Mouse (Mus musculus) activated CD4-positive, CD25-positive, alpha-beta regulatory T cell, adult 4 months (primary cell): ENCODE data around the gene Nol6. TPM values are rescaled to one million over a fixed set of nuclear protein-coding genes. Genes with fewer than 3 reads are reported as not detected.
"Not testable (repeated sequence)": the region's sequence is repeated elsewhere in the genome, so short reads cannot be mapped to it uniquely, and the experiment has no call there.

ENCODE experiments used
- ATAC-seq: one replicate; pipeline ENCODE4 v1.8.0; 2017
- polyA plus RNA-seq, 2 experiments: library from polyadenylated mRNA; unstranded; fragments of 100-300 nt; shearing (Covaris generic); gene quantifications; one replicate each; pipeline ENCODE4 v1.2.1; 2017

Nol6 gene
- polyA plus RNA-seq, 2 experiments from 2014 or later: 11.8 to 19.0 TPM

DNA sequence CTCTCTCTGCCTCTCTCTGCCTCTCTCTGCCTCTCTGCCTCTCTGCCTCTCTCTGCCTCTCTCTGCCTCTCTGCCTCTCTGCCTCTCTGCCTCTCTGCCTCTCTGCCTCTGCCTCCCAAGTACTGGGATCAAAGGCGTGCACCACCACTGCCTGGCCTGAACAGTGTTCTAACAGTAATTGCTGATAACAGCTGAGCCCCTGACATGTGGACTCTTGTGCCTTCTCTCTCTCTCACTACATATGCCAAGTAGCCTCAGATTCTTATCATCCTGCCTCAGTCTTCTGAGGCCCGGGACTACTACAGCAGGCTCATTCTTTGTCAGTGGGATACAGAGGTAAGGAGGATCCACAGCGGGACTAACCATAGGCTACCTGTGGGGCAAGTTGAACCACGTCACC lies 41.5 kb downstream of the Nol6 start:
- not testable (repeated sequence) for ATAC-seq

DNA sequence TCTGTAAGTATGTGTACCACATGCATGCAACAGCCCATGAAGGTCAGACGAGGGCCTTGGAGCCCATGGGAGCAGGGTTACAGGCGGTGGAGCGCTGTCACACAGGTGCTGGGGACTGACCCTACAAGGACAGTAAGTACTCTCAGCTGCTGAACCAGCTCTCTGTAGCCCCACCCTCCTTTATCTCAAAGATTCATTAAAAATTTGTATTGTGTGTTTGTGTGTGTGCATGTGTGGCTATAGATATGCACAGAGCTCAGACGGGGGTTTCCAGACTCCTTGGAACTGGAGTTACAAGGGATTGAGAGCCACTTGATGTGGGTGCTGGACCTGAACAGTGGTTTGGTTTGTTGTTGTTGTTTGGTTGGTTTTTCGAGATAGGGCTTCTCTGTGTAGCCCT lies 42.5 kb downstream of the Nol6 start:
- ATAC-seq: no peak

DNA sequence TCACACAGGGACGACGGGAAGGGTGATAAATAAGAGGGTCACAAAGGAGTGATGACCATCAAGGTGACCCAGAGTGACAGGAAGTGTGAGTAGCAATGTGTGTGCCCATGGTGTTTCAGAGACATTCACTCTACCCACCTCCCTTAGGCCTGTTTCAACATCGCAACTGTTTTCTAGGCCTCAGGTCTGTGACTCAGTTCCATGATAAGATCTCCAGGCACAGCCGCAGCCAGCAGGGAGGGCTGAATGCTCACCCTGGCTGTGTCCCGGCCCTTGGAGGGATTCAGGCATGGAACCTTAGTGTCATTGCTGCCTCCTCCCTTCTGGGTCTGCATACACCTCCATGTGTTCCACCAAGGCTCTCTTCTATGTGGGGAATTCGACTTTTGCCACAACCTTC lies 45.5 kb downstream of the Nol6 start:
- no peak for ATAC-seq

DNA sequence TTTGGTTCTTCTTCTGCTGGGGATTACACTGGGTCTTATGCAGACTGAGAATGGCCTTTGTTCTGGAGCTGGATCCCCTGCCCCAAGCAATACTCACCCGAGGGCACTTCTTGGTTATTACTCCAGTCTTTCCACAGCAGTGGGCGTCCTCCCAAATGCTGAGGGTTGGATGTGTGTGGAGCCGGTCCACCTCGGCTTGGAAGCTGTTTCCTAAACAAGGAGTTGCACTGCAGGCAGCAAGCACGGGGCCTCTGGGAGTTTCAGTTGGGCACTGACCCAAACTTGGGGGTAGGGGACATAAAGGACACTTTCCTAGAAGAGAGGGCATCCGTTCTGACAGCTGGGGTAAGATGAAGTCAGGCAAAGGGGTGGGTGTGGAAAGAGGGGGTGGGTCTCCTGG lies 49.8 kb downstream of the Nol6 start:
- ATAC-seq: no peak

DNA sequence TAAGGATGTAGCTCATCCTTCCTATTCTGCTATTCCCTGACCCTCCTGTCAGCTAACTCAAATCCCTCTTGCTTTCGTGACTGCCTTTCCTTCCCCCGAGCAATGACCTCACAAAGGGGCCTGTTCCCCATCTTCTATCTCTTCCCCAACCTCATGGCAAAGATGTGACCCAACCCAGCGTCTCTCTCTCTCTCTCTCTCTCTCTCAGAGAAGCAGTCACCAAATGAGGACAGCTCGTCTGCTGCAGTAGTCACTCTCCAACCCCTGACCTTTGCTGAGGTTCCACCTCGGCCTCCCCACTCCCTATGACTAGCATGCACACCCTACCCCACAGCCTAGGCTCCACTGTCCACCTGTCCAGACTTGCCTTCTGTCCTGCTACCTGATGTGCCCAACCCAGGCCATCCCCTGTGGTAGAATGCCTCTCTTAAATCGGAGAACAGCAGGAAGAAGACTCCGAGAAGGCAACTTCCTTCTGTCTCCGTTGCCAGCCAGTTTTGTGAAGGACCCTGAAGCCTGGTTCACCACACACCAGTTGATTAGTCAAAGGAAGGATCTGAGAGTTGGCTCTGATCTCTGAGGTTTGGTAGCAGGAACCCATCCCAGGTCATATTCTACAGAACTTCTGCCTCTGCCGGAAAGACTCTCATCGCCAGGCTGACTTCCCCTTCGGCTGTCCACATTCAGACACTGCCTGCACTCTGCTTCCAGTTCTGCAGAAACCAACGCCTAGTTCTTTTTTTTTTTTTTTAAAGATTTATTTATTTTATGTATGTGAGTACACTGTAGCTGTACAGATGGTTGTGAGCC lies 51.0 kb downstream of the Nol6 start:
- no peak for ATAC-seq

DNA sequence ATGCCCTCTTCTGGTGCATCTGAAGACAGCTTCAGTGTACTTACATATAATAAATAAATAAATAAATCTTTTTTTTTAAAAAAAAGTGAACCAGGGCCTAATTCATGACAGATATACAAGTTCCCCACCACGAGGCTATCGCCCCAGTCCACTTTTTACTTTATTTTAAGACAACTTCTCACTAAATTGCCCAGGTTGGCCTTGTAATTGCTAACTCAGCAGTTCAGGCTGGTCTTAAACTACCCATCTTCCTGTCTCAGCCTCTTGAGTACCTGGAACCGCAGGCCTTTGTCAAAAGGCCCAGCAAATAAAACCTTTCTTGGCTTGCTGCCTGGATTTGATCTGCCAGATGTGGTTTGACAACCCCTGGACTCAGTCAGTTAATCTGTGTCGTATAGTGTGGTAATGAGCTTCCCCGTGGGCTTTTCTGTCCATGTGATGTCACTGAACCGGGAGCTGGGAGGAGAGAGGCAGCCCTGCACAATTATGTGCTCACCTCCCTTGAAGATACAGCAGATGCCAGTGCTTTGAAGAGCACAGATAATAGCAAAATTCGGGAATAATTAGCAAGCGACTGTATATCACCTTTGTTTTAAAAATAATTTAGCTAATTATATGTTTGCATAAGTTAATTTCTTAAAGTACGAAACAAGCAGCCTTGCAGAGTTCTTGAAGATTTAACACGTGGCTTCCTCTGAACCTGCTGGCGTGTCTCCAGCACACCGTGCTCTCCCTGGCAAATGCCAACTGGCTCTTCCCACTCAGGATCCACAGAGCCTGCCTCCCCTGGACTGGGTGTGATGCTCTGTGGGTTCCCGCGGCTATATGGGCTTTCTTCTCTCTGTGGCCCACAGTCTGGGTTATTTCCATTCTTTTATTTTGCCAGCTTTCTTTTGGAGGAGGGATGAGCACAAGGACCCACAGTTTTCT lies 52.5 kb downstream of the Nol6 start:
- no peak for ATAC-seq

DNA sequence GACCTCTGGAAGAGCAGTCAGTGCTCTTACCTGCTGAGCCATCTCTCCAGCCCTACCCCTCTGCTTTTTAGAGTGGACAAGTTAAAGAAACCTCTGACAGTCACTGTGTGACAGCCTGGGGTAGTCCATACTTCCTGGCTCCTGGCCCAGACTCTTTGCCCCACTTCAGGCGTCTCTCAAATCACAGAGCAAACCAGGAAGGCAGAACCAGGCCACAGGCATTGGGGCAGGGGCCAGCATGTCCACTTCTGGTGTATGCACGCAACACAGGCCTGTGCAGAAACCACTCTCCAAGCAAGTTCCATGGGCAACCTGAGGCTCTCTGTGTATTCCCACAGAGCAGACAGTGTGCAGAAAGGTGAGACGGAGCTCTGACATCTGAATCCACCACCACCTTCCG lies 59.1 kb downstream of the Nol6 start:
- ATAC-seq: no peak

Other genes starting within 250 kb of the Nol6 start
- gene Spink4, start 204.4 kb downstream of the Nol6 start, polyA plus RNA-seq: not detected
- gene Bag1, start 176.2 kb downstream of the Nol6 start, polyA plus RNA-seq: 10 to 100 TPM; 11.5 to 15.0 TPM
- gene Chmp5, start 176.0 kb downstream of the Nol6 start, polyA plus RNA-seq: 100 to 1,000 TPM; 121 to 129 TPM
- gene Nfx1, start 153.5 kb downstream of the Nol6 start, polyA plus RNA-seq: 10 to 100 TPM; 92.3 to 93.9 TPM
- gene Aqp7, start 76.3 kb downstream of the Nol6 start, polyA plus RNA-seq: under 1 TPM in 1 of 2 experiments, not detected in 1; 0.32 TPM
- 10 to 100 TPM; 22.7 to 27.5 TPM for gene Aqp3, start 26.3 kb downstream of the Nol6 start, polyA plus RNA-seq
- 10 to 100 TPM; 25.6 to 25.8 TPM for gene Ube2r2, start 11.3 kb upstream of the Nol6 start, polyA plus RNA-seq
- gene Ubap2, start 150.7 kb upstream of the Nol6 start, polyA plus RNA-seq: 10 to 100 TPM; 18.2 to 23.7 TPM
- gene Dcaf12, start 190.4 kb upstream of the Nol6 start, polyA plus RNA-seq: 10 to 100 TPM; 24.4 to 28.0 TPM
- 10 to 100 TPM; 25.5 to 36.2 TPM for gene Ubap1, start 224.5 kb upstream of the Nol6 start, polyA plus RNA-seq